Mouse (Mus musculus): ENCODE data around the gene Nktr. TPM values are rescaled to one million over a fixed set of nuclear protein-coding genes. Genes with fewer than 3 reads are reported as not detected.

Gene Nktr
- polyA plus RNA-seq, 1 experiment from 2014 or later = 69.0 TPM

DNA sequence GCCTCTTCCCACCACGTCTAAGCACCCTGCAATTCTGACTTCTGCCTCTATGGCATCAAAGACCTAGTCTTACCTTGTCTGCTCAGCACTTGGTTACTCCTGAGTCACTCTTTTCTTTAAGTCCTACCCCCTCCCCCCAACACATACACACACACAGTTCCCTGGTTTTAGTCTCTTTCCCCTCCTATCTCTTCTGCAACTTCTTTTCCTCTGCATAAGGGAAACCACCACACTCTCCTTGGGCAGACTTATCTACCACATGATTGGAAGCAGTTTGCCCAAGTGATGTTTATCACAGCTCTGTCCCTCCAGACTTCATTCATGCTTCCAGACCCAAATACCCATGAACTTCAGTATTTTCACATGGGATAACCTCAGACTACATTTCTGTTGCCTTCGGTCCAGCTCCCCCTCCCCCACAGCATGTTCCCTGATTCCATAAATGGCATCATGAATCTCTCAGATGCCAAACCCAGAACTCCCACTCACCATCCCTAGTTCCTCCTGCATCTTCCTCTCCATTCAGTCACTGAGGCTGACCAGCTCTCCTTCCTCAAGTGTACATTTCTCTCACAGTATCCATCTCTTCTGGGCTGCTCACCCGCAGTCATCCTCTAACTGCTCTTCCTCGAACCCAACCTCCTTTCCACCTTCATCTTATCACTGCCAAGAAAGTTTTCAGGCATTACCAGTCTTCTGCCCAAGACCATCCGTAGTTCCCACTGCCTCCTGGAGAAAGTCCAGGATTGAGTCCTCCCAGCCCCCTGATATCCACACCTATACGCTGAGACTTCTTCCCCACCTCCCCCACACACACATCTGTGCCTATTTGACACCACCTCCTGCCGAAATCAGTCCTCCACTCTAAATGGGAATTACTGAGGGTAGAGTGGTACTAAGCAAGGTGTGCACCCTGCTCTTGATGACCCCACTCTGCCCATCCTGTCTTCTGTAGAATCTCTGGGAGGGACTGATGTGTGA is 10.2 kb upstream of the Nktr start:
- H3K36me3 ChIP-seq = peaks cover 13% of the 10 kb centered on the region; the same call in 1 of the 2 replicates
- H3K9ac ChIP-seq (replicated peaks) = no peak overlapping the region
- H3K9me3 ChIP-seq = no peaks in the 10 kb centered on the region
- no peak overlapping the region for H3K4me3 ChIP-seq (replicated peaks)
- ATAC-seq = no peak
- H3K4me1 ChIP-seq (replicated peaks) = peaks cover 34% of the 10 kb centered on the region
- no peak overlapping the region for H3K4me2 ChIP-seq (replicated peaks)
- no peaks in the 10 kb centered on the region; the same call in 1 of the 2 replicates for H3K27me3 ChIP-seq
- WGBS = 70% methylated on average over 7 of the region's 7 CpGs
- no peak overlapping the region for H3K27ac ChIP-seq

DNA sequence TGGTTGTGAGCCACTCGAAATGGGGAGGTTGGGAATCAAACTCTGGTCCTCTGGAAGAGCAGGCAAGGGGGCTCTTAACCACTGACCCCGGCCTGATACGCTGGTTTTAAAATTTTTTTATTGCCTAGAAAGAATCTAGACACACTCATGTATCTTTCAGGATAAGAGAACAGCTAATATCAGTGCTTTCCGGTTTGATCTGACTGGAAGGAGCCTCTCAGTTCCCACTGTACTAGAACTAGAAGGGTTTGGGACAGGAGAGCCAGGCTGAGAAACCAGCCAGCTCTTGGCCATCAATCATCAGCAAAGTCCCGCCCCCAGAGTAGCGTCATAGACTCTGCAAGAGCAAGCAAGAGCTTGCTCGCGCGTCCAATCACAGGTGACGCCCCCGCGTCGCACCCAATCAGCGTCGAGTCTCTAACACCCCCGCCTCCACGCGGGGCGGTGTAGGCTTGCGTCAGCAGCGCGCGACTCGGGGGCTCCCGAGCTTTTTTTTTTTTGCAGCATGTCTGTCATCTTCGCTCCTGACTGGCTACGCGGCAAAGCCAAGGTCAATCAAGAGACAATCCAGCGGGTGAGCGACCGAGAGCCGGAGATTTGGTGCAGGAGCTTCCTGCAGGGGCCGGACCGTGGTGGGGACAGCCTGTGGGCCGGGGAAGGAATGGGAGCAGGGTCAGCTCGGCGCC is 8.9 kb upstream of the Nktr start, which contains the start of gene Ss18l2:
Gene Ss18l2, plus strand, starts transcription at position 432 of the 686 bp plus-strand sequence.
- H3K27me3 ChIP-seq = no peaks in the 10 kb centered on the region; the same call in 1 of the 2 replicates
- no peaks in the 10 kb centered on the region for H3K9me3 ChIP-seq

DNA sequence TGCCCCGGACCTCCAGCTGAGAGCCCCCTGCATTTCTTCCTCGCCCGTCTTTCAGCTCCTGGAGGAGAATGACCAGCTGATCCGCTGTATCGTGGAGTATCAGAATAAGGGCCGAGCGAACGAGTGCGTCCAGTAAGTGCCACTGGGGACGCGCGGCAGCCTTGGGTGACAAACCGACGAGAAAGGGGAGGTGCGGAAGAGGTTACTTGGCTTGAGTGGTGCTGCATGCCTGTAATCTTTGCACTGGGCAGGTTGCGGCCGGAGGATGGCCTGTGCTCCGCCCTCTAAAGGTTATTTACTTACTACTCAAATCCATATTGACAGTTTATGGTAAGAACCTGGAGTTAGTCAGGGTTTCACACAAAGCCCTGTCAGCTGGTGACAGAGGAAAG is 8.4 kb upstream of the Nktr start:
- WGBS = 0% methylated on average over 18 of the region's 18 CpGs
- peak overlapping the region; percentile 89 for H3K9ac ChIP-seq (replicated peaks)
- H3K27me3 ChIP-seq = no peaks in the 10 kb centered on the region; the same call in 1 of the 2 replicates
- peaks cover 13% of the 10 kb centered on the region; the same call in 1 of the 2 replicates for H3K36me3 ChIP-seq
- H3K27ac ChIP-seq = peak overlapping the region; percentile 93
- no peak; the same call in 1 of the 2 replicates for ATAC-seq
- H3K4me1 ChIP-seq (replicated peaks) = peaks cover 22% of the 10 kb centered on the region
- H3K9me3 ChIP-seq = no peaks in the 10 kb centered on the region
- peak overlapping the region; percentile 88 for H3K4me2 ChIP-seq (replicated peaks)
- peak overlapping the region; percentile 95 for H3K4me3 ChIP-seq (replicated peaks)

More for the DNA sequence above, 8.9 kb upstream of the Nktr start, which contains the start of gene Ss18l2:
- Histone ChIP-seq H3K4me2 (replicated peaks) (peak within 1 kb of the TSS; percentile 88), H3K27ac (peak within 1 kb of the TSS; percentile 93), H3K9ac (replicated peaks) (peak within 1 kb of the TSS; percentile 89), H3K4me3 (replicated peaks) (peak within 1 kb of the TSS; percentile 95), H3K4me1 (replicated peaks) (peaks cover 27% of the 10 kb centered on the region), H3K36me3 (peaks cover 13% of the 10 kb centered on the region; the same call in 1 of the 2 replicates)
- ATAC-seq = peak; percentile 96
- WGBS = 5% methylated on average over 37 of the region's 37 CpGs

DNA sequence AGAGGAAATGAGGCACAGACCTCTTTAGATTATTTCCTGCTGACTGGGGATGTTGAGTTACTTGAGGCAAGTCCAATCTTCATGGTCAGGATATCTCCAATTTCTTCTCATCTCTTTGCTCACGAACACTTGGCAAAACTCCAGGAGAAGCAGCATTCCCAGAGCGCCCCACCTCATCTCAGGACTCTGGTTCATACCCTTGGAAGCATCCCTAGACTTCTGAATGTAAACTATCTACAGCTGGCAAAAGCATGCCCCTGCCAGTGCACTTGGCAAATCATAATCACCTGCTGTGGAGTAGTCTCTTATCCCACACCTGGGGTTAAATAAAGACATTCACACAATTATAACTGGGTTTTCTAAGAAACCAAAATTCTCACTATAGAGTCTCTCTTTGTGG is 1.9 kb upstream of the Nktr start:
- Histone ChIP-seq H3K4me1 (replicated peaks) (peaks cover 26% of the 10 kb centered on the region), H3K27me3 (no peaks in the 10 kb centered on the region), H3K36me3 (peaks cover 13% of the 10 kb centered on the region; the same call in 1 of the 2 replicates), H3K4me3 (replicated peaks) (no peak overlapping the region), H3K9ac (replicated peaks) (no peak overlapping the region), H3K4me2 (replicated peaks) (no peak overlapping the region), H3K27ac (no peak overlapping the region), H3K9me3 (no peaks in the 10 kb centered on the region)
- ATAC-seq = no peak
- WGBS = 94% methylated on average over 2 of the region's 2 CpGs

DNA sequence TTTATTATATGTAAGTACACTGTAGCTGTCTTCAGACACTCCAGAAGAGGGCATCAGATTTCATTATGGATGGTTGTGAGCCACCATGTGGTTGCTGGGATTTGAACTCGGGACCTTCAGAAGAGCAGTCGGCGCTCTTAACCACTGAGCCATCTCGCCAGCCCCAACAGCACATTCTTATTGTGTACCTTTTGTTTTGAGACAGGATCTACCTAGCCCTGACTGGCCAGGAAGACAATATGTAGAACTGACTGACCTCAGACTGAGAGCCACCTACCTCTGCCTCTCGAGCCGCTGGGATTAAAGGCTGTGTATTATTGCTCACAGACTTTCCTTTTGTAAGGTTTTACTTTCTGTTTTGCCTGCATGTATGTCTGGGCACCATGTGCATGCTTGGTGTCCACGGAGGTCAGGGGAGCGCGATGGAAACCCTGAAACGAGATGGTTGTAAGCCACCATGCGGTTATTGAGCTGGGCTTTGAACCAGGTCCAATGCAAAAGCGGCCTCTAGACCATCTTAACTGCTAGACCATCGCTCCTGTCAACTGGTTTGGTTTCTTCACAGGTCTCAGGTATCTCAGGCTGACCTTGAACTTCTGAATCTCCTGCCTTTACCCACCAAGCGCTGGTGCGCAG is 781 bp upstream of the Nktr start:
- peak; percentile 37 for ATAC-seq
- Histone ChIP-seq H3K9me3 (no peaks in the 10 kb centered on the region), H3K4me1 (replicated peaks) (peaks cover 23% of the 10 kb centered on the region), H3K4me3 (replicated peaks) (peak overlapping the region; percentile 89), H3K9ac (replicated peaks) (peak overlapping the region; percentile 74), H3K27me3 (no peaks in the 10 kb centered on the region), H3K36me3 (peaks cover 6% of the 10 kb centered on the region; the same call in 1 of the 2 replicates), H3K4me2 (replicated peaks) (peak overlapping the region; percentile 66), H3K27ac (peak overlapping the region; percentile 93)
- WGBS = 69% methylated on average over 15 of the region's 15 CpGs

DNA sequence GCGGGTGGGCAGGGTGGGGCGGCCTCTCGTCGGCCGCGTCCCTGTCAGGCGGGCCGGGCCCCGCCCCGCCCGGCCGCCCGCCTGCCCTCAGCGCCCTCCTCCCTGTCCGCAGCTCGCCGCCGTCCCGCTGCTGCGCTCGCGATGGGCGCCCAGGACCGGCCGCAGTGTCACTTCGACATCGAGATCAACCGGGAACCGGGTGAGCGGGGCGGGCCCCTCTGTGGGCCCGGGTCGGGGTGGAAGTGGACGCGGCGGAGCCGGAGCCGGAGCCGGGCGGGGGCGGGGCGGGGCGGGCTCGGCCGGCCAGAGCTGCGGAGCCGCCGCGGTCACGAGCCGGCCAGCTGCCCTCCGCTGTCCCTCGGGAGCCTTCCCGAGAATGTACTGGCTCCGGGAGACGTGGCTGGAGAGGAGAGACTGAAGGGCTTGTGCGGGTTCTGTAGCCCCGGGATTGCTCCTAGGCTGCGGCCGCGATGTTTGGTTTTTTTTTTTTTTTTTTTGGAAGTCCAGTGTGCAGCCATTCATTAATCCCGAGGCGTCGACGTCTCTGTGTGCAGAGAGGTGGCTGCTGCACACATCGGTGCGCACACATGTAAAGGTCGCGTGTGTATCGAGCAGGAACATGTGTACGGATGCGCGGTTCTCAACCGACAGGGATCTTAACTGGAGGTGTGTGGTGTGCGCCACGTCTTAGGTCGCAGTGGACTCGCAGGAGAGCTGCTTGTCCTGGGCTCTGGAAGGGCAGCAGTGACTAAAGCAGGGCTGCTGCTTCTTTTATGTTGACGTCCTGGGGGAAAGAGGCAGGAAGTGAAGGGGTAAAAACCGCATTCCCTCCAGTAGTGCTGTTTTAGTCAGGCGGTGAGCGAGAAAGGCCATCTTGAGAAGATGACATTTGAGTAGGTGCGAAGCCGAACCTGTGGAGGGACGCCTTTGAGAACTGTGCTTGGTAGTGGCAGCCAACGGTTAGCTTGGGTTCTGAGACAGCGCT is 670 bp downstream of the Nktr start:
- WGBS = under 1% methylated on average over 61 of the region's 87 CpGs
- no peaks in the 10 kb centered on the region for H3K27me3 ChIP-seq
- H3K4me3 ChIP-seq (replicated peaks) = peak overlapping the region; percentile 89
- no peaks in the 10 kb centered on the region for H3K9me3 ChIP-seq
- H3K4me2 ChIP-seq (replicated peaks) = peak overlapping the region; percentile 97
- ATAC-seq = peak; percentile 77
- no peaks in the 10 kb centered on the region for H3K36me3 ChIP-seq
- H3K9ac ChIP-seq (replicated peaks) = peak overlapping the region; percentile 93
- peak overlapping the region; percentile 97 for H3K27ac ChIP-seq
- H3K4me1 ChIP-seq (replicated peaks) = peaks cover 23% of the 10 kb centered on the region

DNA sequence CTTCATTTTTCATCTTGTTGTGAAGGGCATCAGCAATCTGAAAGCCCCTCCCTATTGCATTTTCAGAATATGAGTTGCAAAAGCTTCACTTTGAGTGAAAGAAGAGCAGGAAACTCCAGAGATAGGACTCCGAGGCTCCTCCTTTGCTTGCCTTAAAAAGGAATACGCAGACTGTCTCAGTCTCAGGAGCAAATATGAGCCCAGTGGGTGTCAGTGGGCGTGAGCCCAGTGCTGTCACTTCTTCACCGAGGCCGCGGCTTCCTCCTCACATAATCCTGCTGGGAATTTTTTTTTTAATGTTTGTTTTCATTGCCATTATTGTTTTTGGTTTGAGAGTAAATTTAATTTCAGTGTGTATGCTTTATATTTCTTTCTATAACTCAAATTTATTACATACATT is 21.5 kb downstream of the Nktr start:
- Histone ChIP-seq H3K27me3 (no peaks in the 10 kb centered on the region), H3K4me1 (replicated peaks) (no peaks in the 10 kb centered on the region), H3K27ac (no peak overlapping the region), H3K9ac (replicated peaks) (no peak overlapping the region), H3K36me3 (peaks cover 57% of the 10 kb centered on the region), H3K4me3 (replicated peaks) (no peak overlapping the region), H3K4me2 (replicated peaks) (no peak overlapping the region), H3K9me3 (no peaks in the 10 kb centered on the region)
- 88% methylated on average over 6 of the region's 6 CpGs for WGBS
- ATAC-seq = no peak

DNA sequence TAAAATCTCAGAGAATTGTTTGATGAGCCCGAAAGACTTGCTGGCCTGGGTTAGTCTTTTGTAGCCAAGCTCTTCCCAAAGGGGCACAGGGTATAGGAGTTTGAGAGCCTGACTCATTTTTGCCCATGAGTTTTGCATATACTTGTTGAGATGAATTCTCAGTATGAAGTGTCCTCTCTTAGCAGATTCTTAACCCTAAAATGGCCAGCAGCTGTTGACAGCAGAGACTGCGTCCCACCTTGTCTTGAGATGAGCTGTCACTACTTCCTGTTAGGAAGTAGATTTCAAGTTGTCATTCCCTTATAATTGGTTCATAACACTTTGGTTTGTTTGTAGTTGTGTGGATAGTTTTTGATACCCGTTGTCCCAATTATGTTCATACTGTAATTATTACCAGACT is 22.2 kb downstream of the Nktr start:
- Histone ChIP-seq H3K9ac (replicated peaks) (no peak overlapping the region), H3K4me3 (replicated peaks) (no peak overlapping the region), H3K9me3 (no peaks in the 10 kb centered on the region), H3K4me1 (replicated peaks) (no peaks in the 10 kb centered on the region), H3K4me2 (replicated peaks) (no peak overlapping the region), H3K27me3 (no peaks in the 10 kb centered on the region), H3K36me3 (peaks cover 62% of the 10 kb centered on the region), H3K27ac (no peak overlapping the region)
- no peak for ATAC-seq
- 94% methylated on average over 3 of the region's 3 CpGs for WGBS

DNA sequence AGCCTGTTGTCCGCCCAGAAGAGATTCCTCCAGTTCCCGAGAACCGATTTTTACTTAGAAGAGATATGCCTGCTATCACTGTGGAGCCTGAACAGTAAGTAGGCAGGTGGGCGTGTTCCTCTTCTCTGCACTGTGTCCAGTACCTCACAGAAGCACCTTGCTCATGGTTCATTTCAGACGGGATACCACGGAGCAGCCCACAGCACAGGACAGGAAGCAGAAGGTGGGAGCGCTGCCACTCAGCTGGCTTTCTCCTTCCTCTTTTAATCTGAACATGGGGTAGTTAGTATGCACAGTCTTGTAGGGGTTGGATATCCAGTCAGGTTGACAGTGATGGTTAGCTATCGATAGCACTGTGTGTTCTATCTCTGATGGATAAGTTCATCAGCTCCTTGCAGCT is 25.1 kb downstream of the Nktr start:
- no peak overlapping the region for H3K9ac ChIP-seq (replicated peaks)
- H3K36me3 ChIP-seq = peaks cover 86% of the 10 kb centered on the region
- H3K27me3 ChIP-seq = no peaks in the 10 kb centered on the region
- H3K27ac ChIP-seq = no peak overlapping the region
- WGBS = 92% methylated on average over 8 of the region's 8 CpGs
- H3K4me3 ChIP-seq (replicated peaks) = no peak overlapping the region
- H3K4me2 ChIP-seq (replicated peaks) = no peak overlapping the region
- H3K9me3 ChIP-seq = no peaks in the 10 kb centered on the region
- no peaks in the 10 kb centered on the region for H3K4me1 ChIP-seq (replicated peaks)
- no peak for ATAC-seq

DNA sequence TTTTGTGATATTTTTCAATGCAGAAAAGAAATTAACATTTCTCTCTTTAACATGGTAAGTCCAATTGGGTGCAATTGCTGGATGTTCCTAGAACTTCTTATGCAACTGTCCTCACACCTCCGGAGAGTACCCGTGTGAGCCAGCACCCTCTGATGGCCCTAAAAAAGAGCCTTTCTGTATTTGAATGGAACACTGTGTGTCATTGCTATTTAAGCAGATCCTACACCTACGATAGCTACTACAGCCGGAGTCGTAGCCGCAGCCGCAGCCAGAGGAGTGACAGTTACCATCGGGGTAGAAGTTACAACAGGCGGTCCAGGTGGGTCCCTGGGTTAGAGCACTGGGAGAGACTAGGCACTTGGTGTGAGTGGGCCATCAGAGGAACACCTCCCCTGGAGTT is 33.8 kb downstream of the Nktr start:
- H3K4me1 ChIP-seq (replicated peaks) = peaks cover 5% of the 10 kb centered on the region
- no peak overlapping the region for H3K4me3 ChIP-seq (replicated peaks)
- 96% methylated on average over 9 of the region's 9 CpGs for WGBS
- H3K27me3 ChIP-seq = no peaks in the 10 kb centered on the region
- no peaks in the 10 kb centered on the region for H3K9me3 ChIP-seq
- H3K4me2 ChIP-seq (replicated peaks) = no peak overlapping the region
- H3K27ac ChIP-seq = no peak overlapping the region
- no peak overlapping the region for H3K9ac ChIP-seq (replicated peaks)
- no peak for ATAC-seq
- H3K36me3 ChIP-seq = peaks cover 89% of the 10 kb centered on the region

DNA sequence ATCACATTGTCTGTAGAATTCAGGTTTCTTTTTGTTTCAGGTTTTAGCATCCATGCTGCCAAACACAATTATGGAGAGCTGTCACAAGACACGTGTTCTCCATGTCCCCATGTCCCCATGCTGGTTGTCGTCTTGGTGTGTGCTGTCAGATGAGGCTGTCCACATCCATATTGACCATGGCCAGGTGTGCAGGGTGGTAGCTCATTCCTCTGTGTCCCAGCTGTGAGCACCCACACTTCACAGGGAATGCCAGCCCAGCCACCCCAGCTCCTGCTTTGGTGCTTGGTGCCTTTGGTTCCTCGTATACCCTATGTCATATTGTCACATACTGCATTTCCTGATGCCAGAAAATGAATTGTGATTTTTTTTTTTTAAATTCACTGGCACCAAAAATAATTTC is 35.7 kb downstream of the Nktr start:
- peaks cover 73% of the 10 kb centered on the region for H3K36me3 ChIP-seq
- no peaks in the 10 kb centered on the region for H3K27me3 ChIP-seq
- H3K4me1 ChIP-seq (replicated peaks) = peaks cover 19% of the 10 kb centered on the region
- no peak overlapping the region for H3K4me2 ChIP-seq (replicated peaks)
- H3K9ac ChIP-seq (replicated peaks) = no peak overlapping the region
- WGBS = 89% methylated on average over 3 of the region's 3 CpGs
- H3K27ac ChIP-seq = no peak overlapping the region
- H3K4me3 ChIP-seq (replicated peaks) = no peak overlapping the region
- no peak for ATAC-seq
- no peaks in the 10 kb centered on the region for H3K9me3 ChIP-seq

All from midbrain, embryonic 13.5 days (tissue).